Mouse (Mus musculus) C2C12 (cell line): ENCODE results near the gene Ovgp1.
"Not testable (repeated sequence)": the region's sequence is repeated elsewhere in the genome, so short reads cannot be mapped to it uniquely, and the experiment has no call there.

Experiments used
- CEBPB ChIP-seq: IDR thresholded peaks from one replicate; pipeline ENCODE4 v1.6.1; 2011; ENCODE audit warnings: low read depth, mild to moderate bottlenecking, control low read depth, moderate library complexity
- CTCF ChIP-seq: IDR thresholded peaks from one replicate; pipeline ENCODE4 v1.5.1; 2011; ENCODE audit not compliant: control insufficient read depth, insufficient read depth, insufficient read length
- FOSL1 ChIP-seq: IDR thresholded peaks from one replicate; pipeline ENCODE4 v1.8.0; 2011; ENCODE audit warnings: mild to moderate bottlenecking, low read length; ENCODE audit not compliant: poor library complexity, insufficient read depth, severe bottlenecking
- MAX ChIP-seq: IDR thresholded peaks from one replicate; pipeline ENCODE4 v1.6.1; 2011; ENCODE audit warnings: mild to moderate bottlenecking, control low read depth
- MYOD1 ChIP-seq: IDR thresholded peaks from one replicate; pipeline ENCODE4 v1.6.1; 2011; ENCODE audit warnings: low read depth; ENCODE audit not compliant: control insufficient read depth, insufficient read length
- MYOG ChIP-seq: IDR thresholded peaks from one replicate; pipeline ENCODE4 v1.6.1; 2011; ENCODE audit not compliant: control insufficient read depth, insufficient read length; ENCODE audit errors: extremely low read depth
- USF1 ChIP-seq: IDR thresholded peaks from one replicate; pipeline ENCODE4 v1.6.1; 2011; ENCODE audit warnings: low read depth, mild to moderate bottlenecking, control low read depth, moderate library complexity

DNA sequence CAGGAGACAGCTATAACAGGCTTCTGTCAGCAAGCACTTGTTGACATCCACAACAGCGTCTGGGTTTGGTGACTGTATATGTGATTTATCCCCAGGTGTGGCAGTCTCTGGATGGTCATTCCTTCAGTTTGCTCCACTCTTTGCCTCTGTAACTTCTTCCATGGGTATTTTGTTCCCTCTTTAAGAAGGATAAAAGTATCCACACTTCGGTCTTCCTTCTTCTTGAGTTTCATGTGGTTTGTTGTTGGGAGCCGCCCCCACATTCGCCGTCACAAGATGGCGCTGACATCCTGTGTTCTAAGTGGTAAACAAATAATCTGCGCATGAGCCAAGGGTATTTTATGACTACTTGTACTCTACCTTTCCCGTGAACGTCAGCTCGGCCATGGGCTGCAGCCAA is 29.8 kb downstream of the Ovgp1 start:
- not testable (repeated sequence) for TF ChIP-seq MAX, CTCF, CEBPB, MYOD1, USF1, FOSL1, MYOG
